Mouse (Mus musculus) kidney, postnatal 0 days (tissue): Measurements from ENCODE around the gene Hs1bp3. TPM values are rescaled to one million over a fixed set of nuclear protein-coding genes. Genes with fewer than 3 reads are reported as not detected.

ENCODE experiments used
- ATAC-seq: fragments of 200-750 bp; cut with Nextera tagmentation; replicated peaks from 2 replicates; pipeline ENCODE4 v1.8.0; 2017; ENCODE audit warnings: low read depth, moderate number of reproducible peaks, moderate TSS enrichment, moderate library complexity; ENCODE audit not compliant: low FRiP score
- DNase-seq: peaks from one replicate; pipeline ENCODE4 v3.0.0-alpha.2; 2016; ENCODE audit warnings: low spot score
- H3K27ac ChIP-seq: fragments of 300-500 bp; sonication (generic); 2 replicates; pipeline ENCODE4 v1.5.1; 2014; ENCODE audit warnings: mild to moderate bottlenecking
- H3K27me3 ChIP-seq: fragments of 300-500 bp; sonication (generic); 2 replicates; pipeline ENCODE4 v1.6.1; 2014; ENCODE audit warnings: low read length, mixed read lengths; ENCODE audit not compliant: insufficient read depth
- H3K36me3 ChIP-seq: fragments of 300-500 bp; sonication (generic); 2 replicates; pipeline ENCODE4 v1.6.1; 2014; ENCODE audit warnings: low read length, mixed read lengths; ENCODE audit not compliant: insufficient read depth
- H3K4me1 ChIP-seq: fragments of 300-500 bp; sonication (generic); replicated peaks from 2 replicates; pipeline ENCODE4 v1.6.1; 2014; ENCODE audit warnings: antibody characterized with exemption, low read length, mixed read lengths; ENCODE audit not compliant: insufficient read depth
- H3K4me2 ChIP-seq: fragments of 300-500 bp; sonication (generic); 2 replicates; pipeline ENCODE4 v1.6.1; 2014; ENCODE audit warnings: mild to moderate bottlenecking, low read length, moderate library complexity, mixed read lengths
- H3K4me3 ChIP-seq: fragments of 300-500 bp; sonication (generic); replicated peaks from 2 replicates; pipeline ENCODE4 v1.5.1; 2014; ENCODE audit warnings: low read depth, low read length
- H3K9ac ChIP-seq: fragments of 300-500 bp; sonication (generic); 2 replicates; pipeline ENCODE4 v1.6.1; 2014; ENCODE audit warnings: low read depth, low read length
- H3K9me3 ChIP-seq: fragments of 300-500 bp; sonication (generic); replicated peaks from 2 replicates; pipeline ENCODE4 v1.6.1; 2016; ENCODE audit warnings: low read length, inconsistent platforms, mixed read lengths
- CTCF ChIP-seq: IDR thresholded peaks from 2 replicates; pipeline ENCODE4 v1.5.1; 2016; ENCODE audit warnings: antibody characterized with exemption, low read depth, mild to moderate bottlenecking, moderate library complexity
- WGBS: fragments of 180-500 bp; shearing (Covaris S2); extraction: QIAGEN DNeasy Blood & Tissue Kit; methylation state at CpG from one replicate; pipeline ENCODE4 v1.1.7; 2014; 5-methylcytosine and 5-hydroxymethylcytosine counted together
- polyA plus RNA-seq: library from polyadenylated mRNA; unstranded; fragments of >200 nt; fragmentation: Nextera tagmentation; extraction: Ambion mirVana; gene quantifications from 2 replicates; pipeline ENCODE4 v1.2.1, GENCODE M21; 2015

Gene Hs1bp3
- polyA plus RNA-seq, 1 experiment from 2014 or later = 10.2 TPM

- ATAC-seq (peak; percentile 26; the same call in 1 of the 2 replicates), DNase-seq (peak; percentile 67)
- Histone ChIP-seq H3K9me3 (no peaks in the 10 kb centered on the region), H3K9ac (no peak overlapping the region), H3K4me3 (no peak overlapping the region), H3K27ac (peak overlapping the region; percentile 84), H3K36me3 (0 out of 2 replicates have a peak, but pooled peaks cover 6% of the 10 kb centered on the region), H3K4me2 (no peak overlapping the region), H3K27me3 (no peaks in the 10 kb centered on the region), H3K4me1 (peaks cover 8% of the 10 kb centered on the region)
- TF ChIP-seq CTCF = no peak
- WGBS = 29% methylated on average over 9 of the region's 9 CpGs
Observed at GRCm38 (mm10) chr12:8344897-8345296, 31.7 kb downstream of the Hs1bp3 start.

GRCm38 (mm10) chr12:8345539-8345938 lies 32.3 kb downstream of the Hs1bp3 start:
- 92% methylated on average over 5 of the region's 5 CpGs for WGBS
- peak overlapping the region; percentile 84 for H3K27ac ChIP-seq
- no peaks in the 10 kb centered on the region for H3K27me3 ChIP-seq
- H3K9ac ChIP-seq = no peak overlapping the region
- no peaks in the 10 kb centered on the region for H3K9me3 ChIP-seq
- 0 out of 2 replicates have a peak, but pooled peaks cover 6% of the 10 kb centered on the region for H3K36me3 ChIP-seq
- ATAC-seq = no peak
- no peak overlapping the region for H3K4me2 ChIP-seq
- no peak overlapping the region for H3K4me3 ChIP-seq
- H3K4me1 ChIP-seq = peaks cover 6% of the 10 kb centered on the region
- no peak for DNase-seq
- no peak for TF ChIP-seq CTCF

- WGBS = 82% methylated on average over 8 of the region's 8 CpGs
- Histone ChIP-seq H3K4me1 (peaks cover 8% of the 10 kb centered on the region), H3K4me3 (no peak overlapping the region), H3K9ac (no peak overlapping the region), H3K27me3 (no peaks in the 10 kb centered on the region), H3K27ac (no peak overlapping the region), H3K4me2 (no peak overlapping the region), H3K9me3 (no peaks in the 10 kb centered on the region), H3K36me3 (no peaks in the 10 kb centered on the region)
- ATAC-seq (no peak), DNase-seq (no peak)
- no peak for TF ChIP-seq CTCF
Observed at GRCm38 (mm10) chr12:8347746-8348462, 34.7 kb downstream of the Hs1bp3 start.

GRCm38 (mm10) chr12:8348733-8349513 lies 35.7 kb downstream of the Hs1bp3 start:
- Histone ChIP-seq H3K4me1 (peaks cover 8% of the 10 kb centered on the region), H3K9me3 (no peaks in the 10 kb centered on the region), H3K4me2 (no peak overlapping the region), H3K36me3 (no peaks in the 10 kb centered on the region), H3K27ac (0 out of 2 replicates have a peak overlapping the region, but pooled peaks have one; percentile 36), H3K4me3 (no peak overlapping the region), H3K9ac (no peak overlapping the region), H3K27me3 (no peaks in the 10 kb centered on the region)
- ATAC-seq (peak; percentile 31; the same call in 1 of the 2 replicates), DNase-seq (no peak)
- TF ChIP-seq CTCF = no peak
- WGBS = 67% methylated on average over 9 of the region's 9 CpGs

- TF ChIP-seq CTCF = no peak
- Histone ChIP-seq H3K4me1 (peaks cover 8% of the 10 kb centered on the region; the same call in 1 of the 2 replicates), H3K9me3 (no peaks in the 10 kb centered on the region), H3K27ac (peak overlapping the region; percentile 62), H3K27me3 (no peaks in the 10 kb centered on the region), H3K36me3 (no peaks in the 10 kb centered on the region), H3K4me2 (no peak overlapping the region), H3K9ac (no peak overlapping the region), H3K4me3 (no peak overlapping the region)
- ATAC-seq (peak; percentile 57), DNase-seq (peak; percentile 88)
- WGBS = 26% methylated on average over 4 of the region's 4 CpGs
Observed at GRCm38 (mm10) chr12:8351025-8351903, 38.0 kb downstream of the Hs1bp3 start.

GRCm38 (mm10) chr12:8353071-8353470 lies 39.8 kb downstream of the Hs1bp3 start:
- ATAC-seq (no peak), DNase-seq (no peak)
- no peak for TF ChIP-seq CTCF
- H3K36me3 ChIP-seq = no peaks in the 10 kb centered on the region
- no peaks in the 10 kb centered on the region for H3K27me3 ChIP-seq
- no peak overlapping the region for H3K27ac ChIP-seq
- H3K9me3 ChIP-seq = no peaks in the 10 kb centered on the region
- 56% methylated on average over 4 of the region's 4 CpGs for WGBS
- H3K4me3 ChIP-seq = no peak overlapping the region
- no peak overlapping the region for H3K9ac ChIP-seq
- H3K4me2 ChIP-seq = no peak overlapping the region
- peaks cover 8% of the 10 kb centered on the region; the same call in 1 of the 2 replicates for H3K4me1 ChIP-seq
